Mouse (Mus musculus): ENCODE data around the gene Ciz1. TPM values are rescaled to one million over a fixed set of nuclear protein-coding genes. Genes with fewer than 3 reads are reported as not detected.

Ciz1 gene
- total and polyA plus RNA-seq, 3 experiments = 62.9 to 306 (median 213) TPM

DNA sequence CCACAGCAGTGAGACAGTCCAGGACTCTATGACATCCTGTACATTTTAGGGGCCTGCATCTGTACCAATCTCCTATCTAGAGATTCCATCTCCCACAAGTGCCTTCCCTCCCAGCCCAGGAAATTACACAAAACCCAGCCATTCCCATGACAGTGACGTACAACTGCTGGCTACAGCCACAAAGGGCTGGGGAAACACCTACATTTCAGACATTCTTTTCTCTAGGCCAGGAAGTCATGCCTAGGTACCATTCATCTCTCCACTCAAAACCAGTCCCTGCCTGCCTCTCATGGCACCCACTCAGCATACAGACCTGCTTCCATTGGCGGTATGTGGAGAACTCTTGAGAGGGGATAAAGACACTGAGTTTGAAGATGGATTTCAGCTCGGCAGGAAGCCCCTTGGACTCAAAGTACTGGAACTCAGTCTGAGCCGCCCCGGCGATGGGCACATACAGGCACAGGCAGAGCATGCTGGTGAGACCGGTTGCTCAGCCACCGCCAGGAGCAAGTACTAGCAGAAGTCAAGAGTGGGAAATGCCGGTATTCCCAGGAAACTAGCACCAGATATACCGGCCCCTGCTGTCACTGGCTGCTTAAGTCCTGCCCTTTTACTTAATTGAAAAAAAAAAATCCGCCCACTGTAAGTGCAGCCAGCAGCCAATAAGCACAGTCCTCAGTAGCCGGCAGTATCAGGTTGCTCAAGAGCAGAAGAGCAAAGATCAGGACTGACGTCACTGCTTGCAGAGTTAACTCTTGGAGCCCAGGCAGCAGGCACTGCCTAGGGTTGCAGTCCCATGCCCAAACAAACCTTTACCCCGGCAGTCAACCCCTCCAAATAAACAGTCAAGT lies 71.6 kb downstream of the Ciz1 start:
- peaks cover 42% of the 10 kb centered on the region for H3K4me1 ChIP-seq (ENCODE audit: insufficient read depth, low read depth, low read length)
- H3K36me3 ChIP-seq (replicated peaks) = peaks cover 47% of the 10 kb centered on the region
- DNase-seq (ENCODE audit: low spot score) (peak; percentile 71), ATAC-seq (ENCODE audit: extremely low read depth, insufficient number of reproducible peaks, low FRiP score, poor library complexity, severe bottlenecking) (peak; percentile 91)
- H3K4me3 ChIP-seq (ENCODE audit: low read depth, low read length) = peak overlapping the region; percentile 65; the same call in 1 of the 2 replicates
- TF ChIP-seq GATA1 (IDR thresholded peaks at IDR 0.05; ENCODE audit: borderline replicate concordance, low read length) (no peak), CTCF (IDR thresholded peaks at IDR 0.05; ENCODE audit: low read depth, low read length) (no peak), POLR2AphosphoS5 (IDR thresholded peaks at IDR 0.05; ENCODE audit: insufficient replicate concordance, low read depth, low read length) (no peak), GATA2 (IDR thresholded peaks at IDR 0.05; ENCODE audit: borderline replicate concordance, low read depth, low read length) (no peak), TAL1 (conservative IDR thresholded peaks at IDR 0.05; ENCODE audit: low read depth, low read length) (no peak)
- no peaks in the 10 kb centered on the region for H3K9me3 ChIP-seq (replicated peaks)
- H3K27me3 ChIP-seq (ENCODE audit: insufficient read depth, low read length) = no peaks in the 10 kb centered on the region

DNA sequence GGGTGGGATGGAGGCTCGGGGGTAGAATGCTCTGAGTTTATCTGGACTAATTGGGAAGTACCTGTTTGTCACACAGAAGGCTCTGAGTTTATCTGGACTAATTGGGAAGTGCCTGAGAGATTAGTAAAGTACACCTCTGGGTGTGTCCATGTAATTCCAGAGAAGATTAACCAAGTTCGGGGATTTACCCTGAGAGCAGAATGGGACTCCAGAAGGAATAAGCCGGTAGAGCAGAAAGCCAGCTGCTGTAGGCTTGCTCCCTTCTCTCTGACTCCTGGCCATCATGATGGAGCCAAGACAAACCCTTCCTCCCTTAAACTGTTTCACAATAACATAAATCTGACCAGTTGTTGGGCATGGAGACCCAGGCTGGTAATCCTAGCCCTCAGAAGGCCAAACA lies 72.7 kb downstream of the Ciz1 start:
- Histone ChIP-seq H3K27me3 (ENCODE audit: insufficient read depth, low read length) (no peaks in the 10 kb centered on the region), H3K9me3 (replicated peaks) (no peaks in the 10 kb centered on the region), H3K4me1 (ENCODE audit: insufficient read depth, low read depth, low read length) (peaks cover 50% of the 10 kb centered on the region), H3K4me3 (ENCODE audit: low read depth, low read length) (no peak overlapping the region), H3K36me3 (replicated peaks) (peaks cover 36% of the 10 kb centered on the region)
- ATAC-seq (ENCODE audit: extremely low read depth, insufficient number of reproducible peaks, low FRiP score, poor library complexity, severe bottlenecking) (no peak), DNase-seq (ENCODE audit: low spot score) (no peak)
- TF ChIP-seq POLR2AphosphoS5 (IDR thresholded peaks at IDR 0.05; ENCODE audit: insufficient replicate concordance, low read depth, low read length) (no peak), GATA2 (IDR thresholded peaks at IDR 0.05; ENCODE audit: borderline replicate concordance, low read depth, low read length) (no peak), CTCF (IDR thresholded peaks at IDR 0.05; ENCODE audit: low read depth, low read length) (no peak), GATA1 (IDR thresholded peaks at IDR 0.05; ENCODE audit: borderline replicate concordance, low read length) (no peak), TAL1 (conservative IDR thresholded peaks at IDR 0.05; ENCODE audit: low read depth, low read length) (no peak)

GRCm38 (mm10) chr2:32425568-32425967 lies 73.4 kb downstream of the Ciz1 start:
- DNase-seq (ENCODE audit: low spot score) (no peak), ATAC-seq (ENCODE audit: extremely low read depth, insufficient number of reproducible peaks, low FRiP score, poor library complexity, severe bottlenecking) (no peak)
- Histone ChIP-seq H3K4me3 (ENCODE audit: low read depth, low read length) (no peak overlapping the region), H3K27me3 (ENCODE audit: insufficient read depth, low read length) (no peaks in the 10 kb centered on the region), H3K9me3 (replicated peaks) (no peaks in the 10 kb centered on the region), H3K4me1 (ENCODE audit: insufficient read depth, low read depth, low read length) (peaks cover 50% of the 10 kb centered on the region), H3K36me3 (replicated peaks) (peaks cover 31% of the 10 kb centered on the region)
- no peak for TF ChIP-seq TAL1 (conservative IDR thresholded peaks at IDR 0.05; ENCODE audit: low read depth, low read length)
- no peak for TF ChIP-seq GATA1 (IDR thresholded peaks at IDR 0.05; ENCODE audit: borderline replicate concordance, low read length)
- TF ChIP-seq POLR2AphosphoS5 (IDR thresholded peaks at IDR 0.05; ENCODE audit: insufficient replicate concordance, low read depth, low read length) = no peak
- TF ChIP-seq CTCF (IDR thresholded peaks at IDR 0.05; ENCODE audit: low read depth, low read length) = no peak
- TF ChIP-seq GATA2 (IDR thresholded peaks at IDR 0.05; ENCODE audit: borderline replicate concordance, low read depth, low read length) = no peak

GRCm38 (mm10) chr2:32426141-32426540 lies 74.0 kb downstream of the Ciz1 start:
- H3K4me3 ChIP-seq (ENCODE audit: low read depth, low read length) = no peak overlapping the region
- no peak for ATAC-seq (ENCODE audit: extremely low read depth, insufficient number of reproducible peaks, low FRiP score, poor library complexity, severe bottlenecking)
- H3K4me1 ChIP-seq (ENCODE audit: insufficient read depth, low read depth, low read length) = peaks cover 50% of the 10 kb centered on the region
- no peaks in the 10 kb centered on the region for H3K27me3 ChIP-seq (ENCODE audit: insufficient read depth, low read length)
- DNase-seq (ENCODE audit: low spot score) = no peak
- no peak for TF ChIP-seq TAL1 (conservative IDR thresholded peaks at IDR 0.05; ENCODE audit: low read depth, low read length)
- no peak for TF ChIP-seq GATA1 (IDR thresholded peaks at IDR 0.05; ENCODE audit: borderline replicate concordance, low read length)
- no peak for TF ChIP-seq POLR2AphosphoS5 (IDR thresholded peaks at IDR 0.05; ENCODE audit: insufficient replicate concordance, low read depth, low read length)
- TF ChIP-seq CTCF (IDR thresholded peaks at IDR 0.05; ENCODE audit: low read depth, low read length) = no peak
- TF ChIP-seq GATA2 (IDR thresholded peaks at IDR 0.05; ENCODE audit: borderline replicate concordance, low read depth, low read length) = no peak
- no peaks in the 10 kb centered on the region for H3K9me3 ChIP-seq (replicated peaks)
- H3K36me3 ChIP-seq (replicated peaks) = peaks cover 29% of the 10 kb centered on the region

GRCm38 (mm10) chr2:32427720-32428119 lies 75.6 kb downstream of the Ciz1 start:
- peaks cover 47% of the 10 kb centered on the region for H3K4me1 ChIP-seq (ENCODE audit: insufficient read depth, low read depth, low read length)
- H3K36me3 ChIP-seq (replicated peaks) = peaks cover 25% of the 10 kb centered on the region
- ATAC-seq (ENCODE audit: extremely low read depth, insufficient number of reproducible peaks, low FRiP score, poor library complexity, severe bottlenecking) (no peak), DNase-seq (ENCODE audit: low spot score) (no peak)
- H3K9me3 ChIP-seq (replicated peaks) = no peaks in the 10 kb centered on the region
- no peak for TF ChIP-seq CTCF (IDR thresholded peaks at IDR 0.05; ENCODE audit: low read depth, low read length)
- TF ChIP-seq GATA1 (IDR thresholded peaks at IDR 0.05; ENCODE audit: borderline replicate concordance, low read length) = no peak
- TF ChIP-seq TAL1 (conservative IDR thresholded peaks at IDR 0.05; ENCODE audit: low read depth, low read length) = no peak
- no peaks in the 10 kb centered on the region for H3K27me3 ChIP-seq (ENCODE audit: insufficient read depth, low read length)
- no peak overlapping the region for H3K4me3 ChIP-seq (ENCODE audit: low read depth, low read length)

DNA sequence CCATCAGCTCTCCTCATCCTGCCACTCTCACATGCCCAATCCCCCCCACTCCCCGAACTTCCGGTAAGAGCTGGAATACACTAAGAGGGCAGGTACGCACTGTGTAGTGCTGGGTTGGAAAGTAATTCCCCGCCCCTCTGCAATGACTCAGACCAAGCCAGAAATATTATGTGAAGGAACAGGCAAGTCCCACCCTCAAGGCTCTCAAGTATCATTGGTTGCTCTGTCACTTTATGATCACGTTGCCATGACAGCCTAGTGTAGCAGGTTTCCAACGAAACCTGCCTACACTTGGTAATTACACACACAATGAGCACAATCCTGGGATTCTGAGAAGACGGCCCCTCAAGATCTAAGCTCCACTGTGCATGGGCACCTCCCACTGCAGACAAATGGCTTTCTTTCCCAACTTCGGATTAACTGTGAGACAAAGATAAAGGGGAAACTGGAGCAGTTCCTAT lies 76.2 kb downstream of the Ciz1 start:
- H3K27me3 ChIP-seq (ENCODE audit: insufficient read depth, low read length) = no peaks in the 10 kb centered on the region
- no peak for TF ChIP-seq TAL1 (conservative IDR thresholded peaks at IDR 0.05; ENCODE audit: low read depth, low read length)
- no peak for TF ChIP-seq GATA1 (IDR thresholded peaks at IDR 0.05; ENCODE audit: borderline replicate concordance, low read length)
- TF ChIP-seq POLR2AphosphoS5 (IDR thresholded peaks at IDR 0.05; ENCODE audit: insufficient replicate concordance, low read depth, low read length) = no peak
- TF ChIP-seq GATA2 (IDR thresholded peaks at IDR 0.05; ENCODE audit: borderline replicate concordance, low read depth, low read length) = no peak
- TF ChIP-seq CTCF (IDR thresholded peaks at IDR 0.05; ENCODE audit: low read depth, low read length) = no peak
- no peaks in the 10 kb centered on the region for H3K9me3 ChIP-seq (replicated peaks)
- ATAC-seq (ENCODE audit: extremely low read depth, insufficient number of reproducible peaks, low FRiP score, poor library complexity, severe bottlenecking) (no peak; the same call in 1 of the 2 replicates), DNase-seq (ENCODE audit: low spot score) (peak; percentile 12)
- H3K36me3 ChIP-seq (replicated peaks) = peaks cover 26% of the 10 kb centered on the region
- H3K4me3 ChIP-seq (ENCODE audit: low read depth, low read length) = no peak overlapping the region
- peaks cover 41% of the 10 kb centered on the region for H3K4me1 ChIP-seq (ENCODE audit: insufficient read depth, low read depth, low read length)

All from G1E (cell line).